Mouse (Mus musculus) lung, postnatal 0 days (tissue): Measurements from ENCODE around the gene Olfr480.

Experiments used
- CTCF ChIP-seq: IDR thresholded peaks from 2 replicates; pipeline ENCODE4 v1.5.1; 2016; ENCODE audit warnings: antibody characterized with exemption, mild to moderate bottlenecking
- EP300 ChIP-seq: IDR thresholded peaks from 2 replicates; pipeline ENCODE4 v1.6.1; 2016; ENCODE audit warnings: antibody characterized with exemption, mild to moderate bottlenecking, control low read depth

- TF ChIP-seq EP300 (no peak), CTCF (no peak)
Observed at GRCm38 (mm10) chr7:108079555-108079954, 12.4 kb upstream of the Olfr480 start, which contains the start of gene Olfr481.
